Mouse (Mus musculus) ES-Bruce4 (cell line): ENCODE data around the gene Pop7.

Source experiments
- CTCF ChIP-seq: IDR thresholded peaks from one replicate; pipeline ENCODE4 v1.8.1; 2011; ENCODE audit warnings: low read depth, low read length
- EP300 ChIP-seq: IDR thresholded peaks from 2 replicates; pipeline ENCODE4 v1.6.1; 2011; ENCODE audit warnings: low read depth, low read length; ENCODE audit not compliant: insufficient read depth

GRCm38 (mm10) chr5:137526192-137526936 lies 24.0 kb upstream of the Pop7 start:
- TF ChIP-seq CTCF (no peak), EP300 (no peak)
